Mouse (Mus musculus) cerebellum, adult 2 months (tissue): Measurements from ENCODE around the gene Ttn.

Experiments used
- CTCF ChIP-seq: fragments of 200-500 bp; IDR thresholded peaks from 2 replicates; pipeline ENCODE4 v1.5.1; 2011; ENCODE audit warnings: low read depth, mild to moderate bottlenecking, control low read depth, low read length, moderate library complexity, borderline replicate concordance; ENCODE audit not compliant: insufficient read depth
- POLR2A ChIP-seq: fragments of 200-500 bp; IDR thresholded peaks from 2 replicates; pipeline ENCODE4 v1.6.1; 2011; ENCODE audit warnings: low read length, control low read depth, borderline replicate concordance; ENCODE audit not compliant: insufficient read depth

DNA sequence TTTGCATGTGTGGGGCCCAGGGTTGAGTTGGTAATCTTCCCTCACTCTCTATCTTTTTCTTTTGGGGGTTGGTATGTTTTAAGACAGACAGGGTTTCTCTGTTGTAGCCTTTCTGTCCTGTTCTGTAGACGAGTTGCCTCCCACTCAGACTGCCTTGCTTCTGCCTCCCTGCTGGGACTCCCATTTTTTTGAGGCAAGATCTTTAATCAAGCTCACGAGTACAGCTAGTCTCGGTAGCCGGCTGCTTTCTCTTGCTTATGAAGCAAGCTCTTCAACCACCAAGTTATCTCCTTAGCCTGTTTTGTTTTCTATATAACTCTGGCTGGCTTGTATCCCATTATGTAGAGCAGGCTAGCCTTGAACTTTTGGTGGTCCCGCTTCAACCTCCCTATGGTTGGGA is 288.6 kb downstream of the Ttn start:
- no peak for TF ChIP-seq POLR2A
- no peak for TF ChIP-seq CTCF
